In the genomic region with DNA sequence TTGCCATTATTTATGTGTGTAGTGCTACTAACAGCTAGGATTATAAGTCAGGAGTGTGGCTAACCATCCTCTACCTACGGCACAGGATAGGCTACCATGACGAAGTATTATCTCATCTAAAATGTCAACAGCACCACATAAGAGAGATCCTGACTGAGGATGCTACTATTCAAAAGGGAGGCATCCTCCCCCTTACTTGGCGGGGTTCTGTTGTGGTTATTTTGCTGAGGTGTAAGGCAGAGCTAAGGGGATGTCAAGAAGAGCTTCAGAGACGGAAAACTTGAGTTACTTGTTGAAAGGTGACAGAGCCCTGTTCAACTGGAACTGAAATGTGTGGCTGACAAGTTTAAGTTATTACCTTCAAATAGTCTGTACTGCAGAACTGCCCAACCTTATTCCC, we compare ENCODE assay signal across 8 mouse cellular contexts. TPM values are rescaled to one million over a fixed set of nuclear protein-coding genes. Genes with fewer than 3 reads are reported as not detected.
A peak's percentile ranks its signal among the peaks of the same experiment; 100 is the strongest.
DNase-seq lines count a peak whose midpoint lies in the region; ATAC-seq and TF ChIP-seq lines count a peak whose summit lies in the region.
"Had no signal": no experiment of that assay in that cellular context is flagged by ENCODE, and none has a peak within 500 bp of the region (broad histone marks: within the 10 kb centered on the region; RNA-seq: fewer than 3 reads in every experiment).

No protein-coding gene starts in this region.

- WGBS in limb, embryonic 12.5 days: 74% methylated on average over 4 of the region's 4 CpGs
- 73% methylated on average over 4 of the region's 4 CpGs for WGBS in limb, embryonic 10.5 days
- WGBS in forebrain, embryonic 14.5 days: 70% methylated on average over 4 of the region's 4 CpGs
- whole genome bisulfite sequencing in liver, embryonic 15.5 days (ENCODE audit: insufficient replicate concordance): 53% methylated on average over 4 of the region's 4 CpGs
- WGBS in thymus, adult 2 months: 8% methylated on average over 4 of the region's 4 CpGs

- no peak for TF ChIP-seq CTCF in thymus, adult 2 months (IDR thresholded peaks at IDR 0.05; ENCODE audit: borderline replicate concordance, control insufficient read depth, extremely low read depth, insufficient read depth, low read length, poor library complexity)

- H3K9me3 ChIP-seq in limb, embryonic 12.5 days: no peaks in the 10 kb centered on the region
- H3K9me3 ChIP-seq in limb, embryonic 10.5 days (replicated peaks): no peaks in the 10 kb centered on the region
- H3K9me3 ChIP-seq in forebrain, embryonic 14.5 days (replicated peaks; ENCODE audit: control insufficient read depth, low read length): no peaks in the 10 kb centered on the region
- H3K9me3 ChIP-seq in liver, embryonic 15.5 days (replicated peaks): no peaks in the 10 kb centered on the region

- TF ChIP-seq POLR2A in thymus, adult 2 months (IDR thresholded peaks at IDR 0.05; ENCODE audit: control insufficient read depth, extremely low read depth, insufficient read depth, low read length, poor library complexity): no peak

- peaks cover 11% of the 10 kb centered on the region; the same call in 1 of the 2 replicates for H3K4me1 ChIP-seq in limb, embryonic 12.5 days (replicated peaks)
- peaks cover 13% of the 10 kb centered on the region for H3K4me1 ChIP-seq in limb, embryonic 10.5 days
- peaks cover 10% of the 10 kb centered on the region; the same call in 1 of the 2 replicates for H3K4me1 ChIP-seq in forebrain, embryonic 14.5 days (ENCODE audit: control insufficient read depth, insufficient read depth, low read length)
- H3K4me1 ChIP-seq in liver, embryonic 15.5 days (replicated peaks): peaks cover 50% of the 10 kb centered on the region
- H3K4me1 ChIP-seq in thymus, adult 2 months (replicated peaks; ENCODE audit: control insufficient read depth, insufficient read depth, low read length): peaks cover 5% of the 10 kb centered on the region

- no peak for ATAC-seq in limb, embryonic 12.5 days (ENCODE audit: insufficient number of reproducible peaks, insufficient read depth, low FRiP score, low TSS enrichment, low read depth)
- ATAC-seq in forebrain, embryonic 14.5 days: no peak
- ATAC-seq in liver, embryonic 15.5 days (ENCODE audit: insufficient read depth): no peak

- H3K27ac ChIP-seq in limb, embryonic 12.5 days: no peak overlapping the region
- H3K27ac ChIP-seq in limb, embryonic 10.5 days: no peak overlapping the region
- H3K27ac ChIP-seq in forebrain, embryonic 14.5 days (ENCODE audit: low read depth, low read length): no peak overlapping the region
- H3K27ac ChIP-seq in liver, embryonic 15.5 days (replicated peaks): no peak overlapping the region
- H3K27ac ChIP-seq in thymus, adult 2 months (ENCODE audit: control insufficient read depth, insufficient read depth, low read length): no peak overlapping the region

- 0 out of 2 replicates have a peak overlapping the region, but pooled peaks have one; percentile 73 for H3K4me3 ChIP-seq in limb, embryonic 12.5 days (replicated peaks)
- no peak overlapping the region for H3K4me3 ChIP-seq in limb, embryonic 10.5 days
- H3K4me3 ChIP-seq in forebrain, embryonic 14.5 days (ENCODE audit: low read depth, low read length): no peak overlapping the region
- H3K4me3 ChIP-seq in liver, embryonic 15.5 days (replicated peaks): no peak overlapping the region
- H3K4me3 ChIP-seq in thymus, adult 2 months (ENCODE audit: control insufficient read depth, insufficient read depth, low read length): no peak overlapping the region

- H3K27me3 ChIP-seq in limb, embryonic 12.5 days: no peaks in the 10 kb centered on the region
- no peaks in the 10 kb centered on the region for H3K27me3 ChIP-seq in limb, embryonic 10.5 days (ENCODE audit: low read depth, poor library complexity, severe bottlenecking)
- H3K27me3 ChIP-seq in forebrain, embryonic 14.5 days (replicated peaks; ENCODE audit: control insufficient read depth, insufficient read depth, low read length): no peaks in the 10 kb centered on the region
- peaks cover 9% of the 10 kb centered on the region; the same call in 1 of the 2 replicates for H3K27me3 ChIP-seq in liver, embryonic 15.5 days
- H3K27me3 ChIP-seq in thymus, adult 2 months (ENCODE audit: control insufficient read depth, insufficient read depth, low read length): no peaks in the 10 kb centered on the region

- H3K4me2 ChIP-seq in limb, embryonic 12.5 days: peak overlapping the region; percentile 66
- H3K4me2 ChIP-seq in forebrain, embryonic 14.5 days (ENCODE audit: low read length): peak overlapping the region; percentile 53
- H3K4me2 ChIP-seq in liver, embryonic 15.5 days: 0 out of 2 replicates have a peak overlapping the region, but pooled peaks have one; percentile 94

- no peak for DNase-seq in limb, embryonic 10.5 days (ENCODE audit: low spot score)
- DNase-seq in forebrain, embryonic 14.5 days (ENCODE audit: low spot score): no peak
- peak; percentile 14 for DNase-seq in thymus, adult 2 months
- no peak for DNase-seq in layer of hippocampus, adult 9-11 months
- DNase-seq in gastrocnemius, adult 18-20 months (ENCODE audit: low spot score): no peak
- DNase-seq: cerebellum, postnatal 25 days had no signal

- no peak overlapping the region for H3K9ac ChIP-seq in limb, embryonic 12.5 days (replicated peaks)
- H3K9ac ChIP-seq in forebrain, embryonic 14.5 days (ENCODE audit: low read length): no peak overlapping the region
- no peak overlapping the region for H3K9ac ChIP-seq in liver, embryonic 15.5 days

- H3K36me3 ChIP-seq in limb, embryonic 12.5 days: no peaks in the 10 kb centered on the region
- no peaks in the 10 kb centered on the region for H3K36me3 ChIP-seq in limb, embryonic 10.5 days
- H3K36me3 ChIP-seq in forebrain, embryonic 14.5 days (ENCODE audit: control insufficient read depth, insufficient read depth, low read length): no peaks in the 10 kb centered on the region
- H3K36me3 ChIP-seq in liver, embryonic 15.5 days (replicated peaks): no peaks in the 10 kb centered on the region
- no peaks in the 10 kb centered on the region for H3K36me3 ChIP-seq in thymus, adult 2 months (ENCODE audit: control insufficient read depth, insufficient read depth, low read length)

RNA-seq across cellular contexts. Expression of a gene that starts 2.0 kb away (rescaled TPM):
- 13.8 and 15.8 TPM in 2 replicates for polyA plus RNA-seq in limb, embryonic 12.5 days (2016; fragmentation: Nextera tagmentation; extraction: Ambion mirVana)
- polyA plus RNA-seq in limb, embryonic 10.5 days (2016; fragmentation: Nextera tagmentation; extraction: Ambion mirVana): 7.1 and 10.3 TPM in 2 replicates
- 20.6 and 25.8 TPM in 2 replicates for polyA plus RNA-seq in forebrain, embryonic 14.5 days (2014; fragmentation: Nextera tagmentation; extraction: Ambion mirVana)
- polyA plus RNA-seq in liver, embryonic 15.5 days (2015; fragmentation: Nextera tagmentation; extraction: Ambion mirVana): 3.2 and 3.4 TPM in 2 replicates
- polyA plus RNA-seq in thymus, adult 2 months (2012; rRNA removed): 1.0 and 2.7 TPM in 2 replicates
- 100 to 1,000 TPM; 167 to 176 TPM for total RNA-seq in gastrocnemius, adult 18-20 months (2021)
